Mouse (Mus musculus): Measurements from ENCODE around the gene Mtfr1l.

The Mtfr1l gene

DNA sequence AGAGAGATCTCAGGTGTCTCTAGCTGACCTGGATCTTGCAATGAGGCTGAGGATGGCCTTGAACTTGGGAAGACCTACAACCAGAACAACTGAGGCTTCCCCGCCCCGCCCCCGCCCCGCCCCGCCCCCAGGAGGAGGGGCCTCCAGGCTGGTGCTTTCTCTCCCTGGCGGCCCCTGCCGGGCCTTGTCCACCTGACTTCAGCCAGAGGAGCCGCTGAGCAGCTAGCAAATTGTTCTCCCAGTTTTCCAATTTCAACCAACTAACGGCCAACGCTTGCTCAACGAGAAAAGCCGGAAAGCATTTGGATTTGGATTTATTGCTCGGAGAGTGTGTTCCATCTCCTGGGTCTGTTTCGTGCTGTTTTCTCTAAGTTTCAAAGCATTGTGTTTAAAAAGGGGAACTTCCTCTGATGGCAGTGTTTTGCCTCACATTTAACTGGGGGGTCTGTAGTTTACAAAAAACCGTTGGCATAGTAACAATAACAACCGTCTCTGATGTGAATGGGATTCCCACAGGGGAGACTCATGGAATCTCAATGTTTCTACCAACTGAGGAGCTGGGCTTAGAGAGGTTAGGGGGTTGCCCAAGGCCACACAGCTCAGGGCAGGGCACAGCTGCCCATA lies 22.6 kb upstream of the Mtfr1l start:
- no peak for DNase-seq (ENCODE audit: low spot score)

DNA sequence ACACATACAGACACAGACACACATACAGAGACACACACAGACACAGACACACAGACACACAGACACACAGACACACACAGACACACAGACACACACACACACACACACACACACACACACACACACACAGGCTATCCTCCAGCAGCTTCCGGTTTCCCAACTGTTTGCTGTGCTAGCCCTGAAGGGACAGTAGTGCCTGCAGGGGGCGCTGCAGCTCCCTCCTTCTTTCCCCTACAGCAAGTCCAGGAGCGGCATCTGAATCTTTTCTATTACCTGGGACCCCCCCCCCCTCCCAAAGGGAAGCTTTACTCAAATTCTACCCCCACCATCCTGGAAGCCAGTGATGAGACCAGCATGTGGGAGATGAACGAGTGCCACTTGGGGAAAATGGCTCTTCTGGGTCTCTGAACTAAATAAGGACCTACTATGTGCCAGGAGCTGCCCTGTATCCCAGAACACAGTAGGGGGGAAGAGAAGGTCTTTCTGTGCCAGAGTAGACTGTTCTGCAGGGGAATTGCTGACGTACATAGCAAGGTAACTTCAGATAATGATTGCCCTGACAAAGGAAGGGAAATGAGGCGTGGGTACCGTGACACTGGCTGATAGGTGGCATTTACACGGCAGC lies 20.9 kb upstream of the Mtfr1l start:
- DNase-seq (ENCODE audit: low spot score), result peak; percentile 77

DNA sequence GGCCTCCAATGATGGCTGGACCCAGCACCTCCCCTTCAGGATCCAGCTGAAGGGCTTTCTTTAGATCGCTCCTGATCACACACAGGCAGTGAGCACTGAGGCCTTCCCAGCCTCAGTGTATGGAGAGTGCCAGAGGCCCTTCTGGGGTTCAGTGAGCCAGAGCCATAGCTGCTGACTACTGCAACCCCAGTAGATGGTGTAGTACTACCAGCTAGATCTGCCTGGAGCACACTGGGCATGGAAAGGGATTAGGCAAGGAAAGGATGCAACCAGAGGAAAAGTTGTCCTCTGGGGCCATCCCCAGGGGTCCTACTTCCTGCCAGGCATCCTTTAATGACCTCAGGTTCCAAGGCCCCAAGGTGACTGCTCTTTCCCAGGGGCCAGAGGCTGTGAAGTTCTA lies 18.4 kb upstream of the Mtfr1l start:
- no peak for DNase-seq (ENCODE audit: low spot score)

DNA sequence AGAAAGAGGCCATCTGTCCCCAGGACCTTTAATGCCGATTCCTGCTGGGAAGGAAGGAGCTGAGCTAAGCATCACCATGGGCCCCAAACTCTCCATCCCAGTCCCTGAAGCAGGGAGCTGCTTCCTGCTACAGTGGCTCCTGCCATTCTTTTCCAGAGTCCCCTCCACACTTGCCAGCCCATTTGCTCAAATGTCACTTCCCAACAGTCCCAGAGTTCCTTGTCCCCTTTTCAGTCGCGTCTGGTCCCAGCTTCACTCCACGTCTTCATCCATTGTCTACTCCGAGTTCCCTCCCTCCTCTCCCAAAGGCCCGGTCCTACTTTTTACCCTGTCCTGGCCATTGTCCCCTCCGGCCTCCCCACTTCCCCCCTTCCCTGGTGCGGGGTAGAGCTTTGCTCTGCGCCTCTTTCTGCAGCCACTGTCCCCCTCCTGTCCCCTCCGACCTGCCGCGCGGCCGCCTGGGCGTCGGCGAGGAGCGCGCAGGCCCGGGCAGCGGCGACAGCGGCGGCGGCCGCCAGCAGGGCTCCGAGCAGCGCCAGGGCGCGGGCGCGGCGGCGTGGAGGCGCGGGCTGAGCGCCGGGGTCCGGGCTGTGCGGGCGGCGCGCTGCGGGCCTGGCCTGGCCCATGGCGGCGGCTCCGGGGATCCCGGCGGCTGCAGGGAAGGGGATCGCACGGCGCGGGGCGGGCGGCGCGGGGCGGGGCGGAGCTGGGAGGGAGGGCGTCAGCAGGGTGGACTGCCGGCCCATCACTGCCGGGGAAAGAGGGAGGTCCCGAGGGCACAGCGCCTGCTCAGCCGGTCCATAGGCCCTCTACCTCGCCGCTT lies 16.5 kb upstream of the Mtfr1l start, which contains the start of gene Selenon:
TSS of gene Selenon (minus strand) at position 673 of the 823 bp plus-strand sequence.
- peak; percentile 79 for DNase-seq (ENCODE audit: low spot score)

DNA sequence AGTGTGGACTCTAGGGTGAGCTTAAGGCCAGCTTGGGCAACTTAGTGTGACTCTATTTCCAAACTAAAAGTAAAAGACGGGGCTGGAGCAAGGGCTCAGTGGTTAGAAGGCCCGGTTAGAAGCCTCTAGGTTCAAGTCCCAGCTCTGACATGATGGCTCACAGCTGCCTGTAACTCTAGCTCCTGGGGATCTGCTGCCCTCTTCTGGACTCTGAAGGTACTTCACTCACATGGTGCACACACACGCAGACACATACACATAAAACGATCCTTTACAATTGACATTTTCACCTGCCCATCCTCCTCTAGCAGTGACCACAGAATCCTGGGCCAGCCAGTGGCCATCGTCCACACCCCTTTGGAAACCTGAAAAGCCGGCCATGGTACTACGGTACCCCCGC lies 14.7 kb upstream of the Mtfr1l start:
- no peak for DNase-seq (ENCODE audit: low spot score)

DNA sequence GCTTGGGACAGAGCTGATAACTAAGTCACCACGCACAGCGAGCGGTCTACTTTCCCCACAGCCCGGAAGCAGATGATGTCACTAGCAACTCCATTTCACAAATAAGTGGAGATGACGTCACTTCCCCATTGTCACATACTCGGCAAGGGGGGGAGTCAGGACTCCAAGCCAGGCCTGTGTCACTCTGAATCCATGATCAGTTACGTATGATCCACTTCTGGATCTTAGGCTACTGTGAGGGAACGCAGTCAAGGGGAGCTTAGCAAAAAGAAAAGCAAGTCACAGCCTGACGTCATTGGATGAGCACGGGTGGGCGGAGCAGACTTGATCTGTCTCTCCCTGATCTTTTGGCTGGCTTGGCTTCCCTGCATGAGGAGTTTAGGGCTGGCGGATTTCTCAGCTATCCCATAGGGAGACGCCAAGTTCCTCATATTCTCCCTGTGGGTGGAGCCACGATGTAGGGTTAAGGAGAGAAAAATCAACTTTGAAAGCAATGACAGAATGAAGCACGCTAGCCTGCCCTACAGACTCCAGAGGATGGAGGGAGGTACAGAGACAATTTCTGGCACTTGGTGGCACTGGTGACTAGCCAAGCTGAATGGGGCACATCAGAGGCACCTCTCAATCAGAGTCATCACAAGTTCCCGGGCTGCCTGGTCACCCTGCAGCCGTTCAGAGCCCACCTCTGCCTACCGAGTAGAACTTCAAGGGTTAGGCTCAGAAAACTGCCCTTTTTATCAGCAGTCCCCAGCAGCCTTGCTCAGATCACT lies 13.2 kb upstream of the Mtfr1l start:
- DNase-seq (ENCODE audit: low spot score), result no peak

DNA sequence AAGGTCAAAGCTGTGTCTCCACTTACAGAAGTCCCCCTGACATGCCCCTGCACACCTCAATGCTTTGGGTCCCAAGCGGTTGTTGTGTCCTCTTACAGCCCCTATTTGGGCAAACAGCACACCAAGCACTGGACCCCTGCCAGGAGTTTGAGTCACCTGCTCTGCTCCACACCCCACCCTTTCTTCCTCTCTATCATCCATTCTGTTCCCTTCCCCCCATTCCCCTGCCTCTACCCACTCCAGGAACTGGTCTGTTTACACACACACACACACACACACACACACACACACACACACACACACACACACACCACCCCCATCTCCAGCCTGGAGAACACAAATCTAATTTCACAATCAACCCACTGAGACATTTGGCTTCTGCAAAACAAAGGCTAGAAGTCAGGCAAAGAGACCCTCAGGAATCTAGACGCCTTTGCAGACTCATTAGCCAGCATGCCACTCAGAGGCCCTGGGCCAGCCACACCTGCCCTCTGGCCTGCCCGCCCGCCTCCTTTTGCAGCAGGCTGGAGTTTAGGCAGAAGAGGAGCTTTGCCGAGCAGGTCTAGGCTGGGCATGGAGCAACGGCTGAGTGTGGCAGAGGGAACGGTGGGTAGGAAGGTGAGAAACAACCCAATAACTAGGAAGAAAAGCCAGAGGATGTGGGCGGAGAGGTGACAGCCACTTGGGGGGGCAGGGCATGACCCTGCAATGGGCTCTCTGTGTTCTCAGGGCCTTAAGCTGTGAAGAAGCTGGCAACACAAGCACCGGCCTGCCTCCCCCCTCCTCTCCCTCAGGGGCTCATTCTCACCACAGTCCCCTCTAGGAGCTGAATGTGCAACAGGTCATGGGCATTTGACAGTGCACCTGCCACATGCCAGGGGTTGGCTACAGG lies 11.9 kb upstream of the Mtfr1l start:
- DNase-seq (ENCODE audit: low spot score), result no peak

DNA sequence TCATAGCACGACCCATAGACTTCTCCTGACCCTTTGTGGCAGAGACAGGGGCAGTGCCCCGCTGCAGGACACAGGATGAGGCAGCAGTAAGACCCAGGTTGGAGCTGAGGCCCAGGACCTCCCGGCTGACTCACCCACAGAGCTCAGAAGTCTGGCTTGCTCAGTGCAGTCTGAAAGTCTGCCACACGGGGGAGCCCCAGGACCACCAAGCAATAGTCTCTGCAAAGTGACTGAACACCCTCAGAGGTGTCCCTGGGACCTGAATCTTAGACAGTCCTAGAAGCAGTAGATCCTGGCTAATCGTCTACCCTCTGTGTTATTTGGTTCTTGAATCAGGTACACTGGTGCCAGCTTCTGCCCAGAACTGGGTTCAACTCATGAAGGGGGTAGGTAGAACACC lies 8.1 kb upstream of the Mtfr1l start:
- peak; percentile 97 for DNase-seq (ENCODE audit: low spot score)

DNA sequence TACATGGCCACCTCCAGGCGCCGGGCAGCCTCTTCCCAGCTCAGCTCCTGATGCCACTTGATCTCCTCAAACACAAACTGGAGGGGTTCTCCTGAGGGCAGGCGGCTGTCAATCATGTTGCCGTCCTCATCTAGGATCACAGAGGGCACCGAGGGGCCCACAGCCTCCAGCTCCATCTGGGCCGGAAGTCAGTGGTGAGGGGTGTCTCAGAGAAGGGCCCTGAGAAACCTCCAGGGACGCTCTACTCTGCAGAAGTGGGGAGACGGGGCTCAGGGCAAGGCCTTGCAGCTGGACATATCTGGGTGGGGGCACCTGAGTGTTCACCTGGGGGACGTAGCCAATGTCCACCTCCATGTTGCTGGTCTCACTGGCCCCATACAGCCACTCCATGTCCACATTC lies 7.5 kb upstream of the Mtfr1l start:
- DNase-seq (ENCODE audit: low spot score), result no peak

DNA sequence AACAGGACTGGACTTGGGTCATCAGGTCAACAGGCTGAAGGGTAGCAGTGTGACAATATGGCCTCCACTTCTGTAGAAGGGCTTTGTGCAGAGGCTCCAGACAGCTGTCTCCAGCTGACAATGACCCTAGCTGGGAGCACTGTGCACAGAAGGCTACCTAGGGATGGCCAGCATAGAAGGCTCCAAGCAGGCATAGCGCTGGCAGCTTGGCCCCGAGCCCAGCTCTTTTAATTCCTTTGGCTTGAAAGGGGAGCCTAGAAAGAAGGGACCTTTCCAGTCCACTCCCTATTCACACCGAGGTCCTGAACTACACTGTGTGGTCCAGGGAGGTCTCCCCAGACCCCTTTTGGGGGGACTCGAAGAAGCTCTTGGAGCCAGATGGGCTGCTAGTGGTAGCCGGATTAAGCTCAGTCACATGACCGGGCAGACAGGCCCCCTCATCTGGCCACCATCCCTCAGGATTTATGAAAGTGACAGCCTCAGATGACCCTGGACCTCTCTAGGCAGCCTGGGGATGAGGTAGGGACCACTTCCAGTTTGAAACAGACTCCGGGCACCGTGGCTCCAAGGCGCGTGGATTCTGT lies 3.9 kb upstream of the Mtfr1l start:
- DNase-seq (ENCODE audit: low spot score), result no peak

DNA sequence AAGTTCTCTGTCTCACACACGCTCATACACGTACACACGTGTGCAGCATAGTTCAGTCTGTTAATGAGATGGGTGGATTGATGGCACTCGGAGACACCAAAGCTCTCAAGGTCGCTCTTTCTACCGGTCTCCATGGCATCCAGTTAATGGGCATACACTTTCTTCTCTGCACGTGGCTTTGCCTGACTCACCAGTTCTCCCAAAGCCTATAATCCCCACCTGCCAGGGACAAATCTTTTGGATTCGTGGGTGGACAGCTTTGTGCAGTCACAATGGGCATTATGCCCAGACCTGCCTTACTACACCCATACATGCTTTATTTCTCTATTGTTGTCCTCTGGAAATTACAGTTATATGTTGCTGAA lies 582 bp upstream of the Mtfr1l start:
- no peak for DNase-seq (ENCODE audit: low spot score)

DNA sequence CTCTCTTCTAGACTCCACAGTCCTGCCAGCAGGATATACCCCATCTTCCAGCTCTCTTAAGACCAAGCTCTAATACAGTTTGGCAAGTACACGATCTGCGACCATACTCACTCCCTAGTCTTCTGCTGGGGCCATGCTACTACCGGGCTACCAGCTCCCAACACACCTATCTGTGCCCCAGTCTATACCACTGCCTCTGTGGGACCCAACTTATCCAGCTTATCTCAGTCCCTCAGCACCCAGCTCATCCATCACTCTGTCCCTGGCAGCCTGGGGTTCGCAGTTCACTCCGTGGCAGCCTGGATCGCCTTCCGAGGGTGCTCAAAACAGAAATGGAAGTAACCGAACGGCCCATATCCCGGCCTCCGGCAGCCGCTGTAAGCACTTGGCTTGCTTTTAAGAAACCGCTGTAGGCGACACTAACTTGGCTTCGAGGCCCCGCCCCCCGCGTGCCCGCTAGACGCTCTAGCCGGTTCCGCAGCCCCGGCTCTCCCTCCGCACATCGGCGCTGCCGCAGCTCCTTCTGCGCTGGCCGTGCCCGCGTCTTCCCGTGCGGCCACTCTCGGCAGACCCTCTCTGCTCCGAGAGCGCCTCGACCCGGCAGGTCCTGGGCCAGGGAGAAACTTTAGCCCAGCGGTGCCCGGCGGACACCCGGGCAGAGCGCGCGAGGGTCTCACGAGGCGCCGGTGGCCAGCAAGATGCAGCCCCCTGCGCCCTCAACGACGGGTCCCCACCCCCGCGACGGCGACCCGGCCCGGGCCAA lies 882 bp downstream of the Mtfr1l start:
- peak; percentile 87 for DNase-seq (ENCODE audit: low spot score)

DNA sequence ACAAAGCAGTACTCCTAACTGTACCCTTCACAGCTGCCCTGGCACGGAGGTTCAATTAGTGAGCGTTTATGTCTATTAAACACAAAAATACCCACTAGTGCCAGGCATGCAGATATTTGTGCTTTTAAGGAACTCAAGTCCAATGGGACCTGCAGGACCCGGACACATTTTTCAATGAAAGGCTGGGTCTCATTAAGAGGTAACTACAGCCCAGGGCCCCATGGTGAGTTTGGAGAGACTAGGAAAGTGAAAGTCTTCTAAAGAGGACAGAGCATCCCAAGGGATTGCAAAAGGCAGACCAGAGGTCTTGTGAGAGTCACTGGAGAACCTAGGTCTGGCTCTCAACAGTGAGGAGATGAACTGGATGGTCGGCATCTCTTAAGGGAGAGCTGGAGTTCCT lies 1.8 kb downstream of the Mtfr1l start:
- no peak for DNase-seq (ENCODE audit: low spot score)

DNA sequence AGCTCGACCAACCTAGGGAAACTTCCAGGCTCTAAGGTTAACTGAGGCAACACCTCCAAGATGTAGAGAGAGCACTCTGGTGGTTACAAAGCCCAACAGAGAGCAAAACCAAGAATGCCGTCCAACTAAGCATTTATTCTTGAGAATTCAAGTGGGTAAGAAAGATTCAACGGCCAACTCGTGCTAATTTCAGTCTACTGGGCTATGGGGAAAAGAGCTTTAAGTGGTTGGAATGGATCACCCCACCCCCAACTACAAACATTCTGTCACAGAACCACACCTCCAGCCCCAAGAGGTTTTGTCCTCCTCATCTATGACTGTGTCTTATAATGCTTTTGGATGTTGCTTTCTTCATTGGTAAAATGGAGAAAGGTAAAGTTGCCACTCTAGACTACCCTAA lies 2.3 kb downstream of the Mtfr1l start:
- no peak for DNase-seq (ENCODE audit: low spot score)

DNA sequence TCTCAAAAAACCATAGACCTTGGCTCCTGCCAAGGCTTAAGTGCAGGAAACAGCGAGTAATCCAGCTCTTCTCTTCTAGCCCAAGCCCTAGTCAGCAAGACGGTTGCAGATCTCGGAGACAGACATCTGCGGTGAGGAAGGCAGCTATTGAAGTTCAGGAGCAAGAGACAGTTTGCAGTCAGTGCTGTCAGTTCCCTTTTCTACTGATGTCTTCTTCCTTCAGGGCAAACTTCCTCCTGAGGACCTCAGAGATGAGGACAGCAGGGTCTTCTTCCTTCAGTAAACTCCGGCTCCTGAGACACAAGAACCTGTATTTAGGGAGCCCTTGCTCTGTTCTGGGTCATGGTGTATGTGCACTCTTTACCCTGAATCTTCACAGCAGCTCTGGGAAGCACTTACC lies 9.0 kb downstream of the Mtfr1l start:
- no peak for DNase-seq (ENCODE audit: low spot score)

DNA sequence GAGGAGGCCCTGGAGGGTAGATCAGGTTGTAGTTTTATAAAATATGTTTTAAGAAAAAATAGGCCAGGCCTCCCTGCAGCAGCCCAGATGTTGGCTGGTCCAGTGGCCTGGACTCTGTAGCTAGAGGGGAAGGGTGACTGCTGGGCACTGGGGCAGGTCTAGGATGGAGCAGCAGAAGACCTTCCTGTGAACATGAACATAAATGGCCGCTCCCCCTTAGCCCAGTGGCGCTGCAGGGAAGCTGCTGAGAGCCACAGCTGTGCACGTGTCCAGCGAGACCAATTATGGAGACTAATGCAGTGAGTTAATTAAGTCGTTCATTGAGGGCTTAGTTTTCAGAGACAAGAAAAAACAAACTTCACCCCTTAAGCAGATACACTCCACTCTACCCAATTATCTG lies 9.4 kb downstream of the Mtfr1l start:
- DNase-seq (ENCODE audit: low spot score), result no peak

DNA sequence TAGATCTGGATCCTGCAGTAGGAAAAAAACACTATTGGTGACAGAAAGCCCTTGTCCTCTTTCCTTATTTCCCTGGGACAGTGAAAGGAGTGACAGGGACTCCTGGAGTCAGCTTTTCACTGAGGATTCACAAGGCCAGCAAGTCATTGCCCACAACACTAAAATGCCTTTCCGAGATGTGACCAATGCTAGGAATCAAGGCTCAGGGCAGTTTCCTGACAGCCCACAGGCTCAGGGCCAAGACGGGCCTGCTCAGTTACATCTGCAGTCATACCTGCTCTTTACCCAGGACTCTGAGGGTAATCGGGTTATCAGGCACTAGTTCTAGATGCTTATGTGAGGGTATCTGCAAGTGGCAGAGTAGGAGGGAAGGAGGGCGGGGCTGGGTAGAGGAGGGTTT lies 11.7 kb downstream of the Mtfr1l start:
- no peak for DNase-seq (ENCODE audit: low spot score)

DNA sequence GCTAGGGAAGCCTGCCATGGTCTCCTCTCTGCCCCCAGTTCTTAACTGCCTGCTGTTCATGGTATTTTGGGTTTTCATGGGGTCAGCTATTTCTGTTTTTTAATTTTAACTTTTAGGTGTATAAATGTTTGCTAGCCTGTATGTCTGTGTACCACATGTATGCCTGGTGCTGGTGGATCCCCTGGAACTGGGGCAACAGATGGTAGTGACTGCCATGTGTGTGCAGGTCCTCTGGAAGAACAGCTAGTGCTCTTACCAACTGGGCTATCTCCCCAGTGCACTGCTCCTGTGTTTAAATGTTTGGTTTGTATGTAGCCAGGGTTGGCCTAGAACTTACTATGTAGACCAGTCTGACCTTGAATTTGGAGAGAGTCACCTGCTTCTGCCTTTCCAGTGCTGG lies 15.9 kb downstream of the Mtfr1l start:
- no peak for DNase-seq (ENCODE audit: low spot score)

DNA sequence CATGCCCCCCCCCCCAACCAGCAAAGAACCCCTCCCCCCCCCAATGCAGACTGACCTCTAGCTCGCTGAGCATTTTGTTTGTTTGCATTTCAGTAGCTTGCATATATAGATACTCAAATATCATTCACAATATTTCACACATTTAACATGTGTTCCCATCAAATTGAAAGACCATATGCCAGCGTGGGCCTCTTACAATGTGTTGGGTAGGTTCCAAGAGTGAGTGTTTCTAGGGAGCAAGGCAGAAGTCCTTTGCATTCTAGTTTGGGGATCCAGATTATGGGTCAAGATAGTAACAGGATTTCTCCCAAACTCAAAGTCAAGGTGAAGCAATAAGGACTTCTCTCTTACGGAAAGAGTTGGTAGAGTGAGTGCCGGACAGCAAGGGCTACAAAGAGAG lies 16.6 kb downstream of the Mtfr1l start:
- no peak for DNase-seq (ENCODE audit: low spot score)

DNA sequence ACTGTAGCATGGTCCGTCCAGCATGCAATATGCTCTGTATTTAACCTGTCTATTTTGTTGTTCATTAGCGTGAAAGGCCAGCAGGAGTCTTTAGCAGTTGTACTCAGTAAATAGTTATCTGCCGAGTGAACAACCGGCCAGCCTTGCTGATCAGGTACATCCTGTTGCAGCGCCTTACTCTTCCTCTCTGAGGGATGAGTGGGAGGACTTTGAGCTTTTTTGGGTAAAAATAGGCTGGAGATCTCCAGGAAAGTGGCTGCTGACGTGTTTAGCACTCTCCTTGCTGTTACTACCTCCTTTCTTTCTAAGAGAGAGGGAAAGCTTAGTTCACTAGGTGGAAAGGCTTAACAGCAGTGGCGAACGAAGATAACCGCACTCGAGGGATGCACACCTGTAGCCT lies 17.5 kb downstream of the Mtfr1l start:
- no peak for DNase-seq (ENCODE audit: low spot score)

DNA sequence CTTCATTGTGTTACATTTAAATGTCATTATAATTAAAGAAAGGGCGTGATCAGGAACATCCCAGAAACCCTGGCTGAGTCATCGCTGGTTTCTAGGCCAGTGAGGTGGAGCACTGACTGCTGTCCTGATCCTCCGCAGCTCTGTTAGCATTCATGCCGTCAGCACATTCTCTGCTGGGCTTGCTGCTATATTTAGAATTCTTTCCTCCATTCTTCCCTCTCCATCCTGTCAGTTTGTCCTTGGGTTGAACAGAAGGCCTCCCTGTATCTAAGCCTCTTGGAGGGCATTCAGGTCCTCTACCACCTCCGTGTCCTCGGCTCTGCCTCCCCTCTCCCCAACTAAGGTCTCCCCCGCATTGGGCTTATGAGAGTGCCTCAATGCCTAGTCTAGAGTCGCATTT lies 18.2 kb downstream of the Mtfr1l start:
- no peak for DNase-seq (ENCODE audit: low spot score)

Measured in testis, postnatal 10 days (tissue).